Mouse (Mus musculus): ENCODE measurements around the gene Pde1a.
A peak's percentile ranks its signal among the peaks of the same experiment; 100 is the strongest.

Pde1a gene

GRCm38 (mm10) chr2:79839090-79839489 is 290.2 kb downstream of the Pde1a start:
- DNase-seq (ENCODE audit: inconsistent age in 2 of 2, low spot score in 1 of 2), result no peak

- DNase-seq (ENCODE audit: inconsistent age in 2 of 2, low spot score in 1 of 2), result no peak
Observed at GRCm38 (mm10) chr2:79825853-79826252, 303.4 kb downstream of the Pde1a start.

GRCm38 (mm10) chr2:79819543-79819942 is 309.7 kb downstream of the Pde1a start:
- no peak for DNase-seq (ENCODE audit: inconsistent age in 2 of 2, low spot score in 1 of 2)

GRCm38 (mm10) chr2:79815708-79816484 is 313.4 kb downstream of the Pde1a start:
- no peak for DNase-seq (ENCODE audit: inconsistent age in 2 of 2, low spot score in 1 of 2)

- no peak for DNase-seq (ENCODE audit: inconsistent age in 2 of 2, low spot score in 1 of 2)
Observed at GRCm38 (mm10) chr2:79798627-79799026, 330.6 kb downstream of the Pde1a start.

- DNase-seq (ENCODE audit: inconsistent age in 2 of 2, low spot score in 1 of 2), result peak in 1 of 2 experiments; percentile 46
Observed at GRCm38 (mm10) chr2:79797444-79797843, 331.8 kb downstream of the Pde1a start.

- DNase-seq (ENCODE audit: inconsistent age in 2 of 2, low spot score in 1 of 2), result no peak
Observed at GRCm38 (mm10) chr2:79793186-79793585, 336.1 kb downstream of the Pde1a start.

GRCm38 (mm10) chr2:79786467-79786866 is 342.8 kb downstream of the Pde1a start:
- DNase-seq (ENCODE audit: inconsistent age in 2 of 2, low spot score in 1 of 2), result no peak

GRCm38 (mm10) chr2:79785541-79786134 is 343.6 kb downstream of the Pde1a start:
- DNase-seq (ENCODE audit: inconsistent age in 2 of 2, low spot score in 1 of 2), result no peak
